Mouse (Mus musculus) embryo, embryonic 11 days (tissue): ENCODE results near the gene Wdr31.

ENCODE experiments used
- DNase-seq: peaks from one replicate; pipeline ENCODE4 v3.0.0-alpha.2; 2015

Gene Wdr31

GRCm38 (mm10) chr4:62470598-62471051 is at the start of gene Wdr31:
Gene Wdr31 (minus strand): TSS chr4:62470896.
- peak; percentile 90 for DNase-seq

- peak; percentile 95 for DNase-seq
Measured at GRCm38 (mm10) chr4:62519849-62520233, 49.1 kb upstream of the Wdr31 start, which contains the start of gene Alad. Gene Alad (minus strand): TSS chr4:62519918.

- DNase-seq, result no peak
Measured at GRCm38 (mm10) chr4:62519122-62519848, 48.6 kb upstream of the Wdr31 start.

- DNase-seq, result no peak
Measured at GRCm38 (mm10) chr4:62518416-62519121, 47.9 kb upstream of the Wdr31 start.

GRCm38 (mm10) chr4:62517538-62518415 is 47.1 kb upstream of the Wdr31 start:
- DNase-seq, result no peak

GRCm38 (mm10) chr4:62517046-62517445 is 46.4 kb upstream of the Wdr31 start:
- DNase-seq, result no peak

- DNase-seq, result no peak
Measured at GRCm38 (mm10) chr4:62516579-62516978, 45.9 kb upstream of the Wdr31 start.

- no peak for DNase-seq
Measured at GRCm38 (mm10) chr4:62516079-62516478, 45.4 kb upstream of the Wdr31 start.

- DNase-seq, result no peak
Measured at GRCm38 (mm10) chr4:62515490-62515889, 44.8 kb upstream of the Wdr31 start.

- DNase-seq, result no peak
Measured at GRCm38 (mm10) chr4:62514995-62515394, 44.3 kb upstream of the Wdr31 start.

GRCm38 (mm10) chr4:62513998-62514506 is 43.4 kb upstream of the Wdr31 start:
- no peak for DNase-seq

GRCm38 (mm10) chr4:62509946-62510345 is 39.2 kb upstream of the Wdr31 start:
- no peak for DNase-seq

GRCm38 (mm10) chr4:62508839-62509238 is 38.1 kb upstream of the Wdr31 start:
- no peak for DNase-seq

GRCm38 (mm10) chr4:62506798-62507197 is 36.1 kb upstream of the Wdr31 start:
- DNase-seq, result peak; percentile 26

- no peak for DNase-seq
Measured at GRCm38 (mm10) chr4:62505991-62506390, 35.3 kb upstream of the Wdr31 start.

- DNase-seq, result no peak
Measured at GRCm38 (mm10) chr4:62503374-62503970, 32.8 kb upstream of the Wdr31 start, which contains the start of gene Hdhd3. Gene Hdhd3 (minus strand): TSS chr4:62503467.

GRCm38 (mm10) chr4:62502969-62503368 is 32.3 kb upstream of the Wdr31 start:
- DNase-seq, result no peak

GRCm38 (mm10) chr4:62501964-62502732 is 31.5 kb upstream of the Wdr31 start:
- DNase-seq, result peak; percentile 95

- peak; percentile 26 for DNase-seq
Measured at GRCm38 (mm10) chr4:62501534-62501933, 30.8 kb upstream of the Wdr31 start.

GRCm38 (mm10) chr4:62500799-62501198 is 30.1 kb upstream of the Wdr31 start:
- DNase-seq, result no peak

- no peak for DNase-seq
Measured at GRCm38 (mm10) chr4:62496815-62497214, 26.1 kb upstream of the Wdr31 start.

- DNase-seq, result no peak
Measured at GRCm38 (mm10) chr4:62495946-62496345, 25.2 kb upstream of the Wdr31 start.
